Mouse (Mus musculus) limb, embryonic 13.5 days (tissue): ENCODE measurements around the gene Pip5k1b. TPM values are rescaled to one million over a fixed set of nuclear protein-coding genes. Genes with fewer than 3 reads are reported as not detected.
A peak's percentile ranks its signal among the peaks of the same experiment; 100 is the strongest.

Experiments used
- ATAC-seq: fragments of 200-750 bp; cut with Nextera tagmentation; 2 replicates; pipeline ENCODE4 v1.8.0; 2017; ENCODE audit warnings: low read depth, moderate number of reproducible peaks, moderate TSS enrichment; ENCODE audit not compliant: low FRiP score
- H3K27ac ChIP-seq: fragments of 300-500 bp; sonication (generic); 2 replicates; pipeline ENCODE4 v1.5.1; 2015; ENCODE audit warnings: inconsistent platforms, mild to moderate bottlenecking, moderate library complexity
- H3K27me3 ChIP-seq: fragments of 300-500 bp; sonication (generic); 2 replicates; pipeline ENCODE4 v1.6.1; 2015; ENCODE audit warnings: mild to moderate bottlenecking, inconsistent platforms
- H3K36me3 ChIP-seq: fragments of 300-500 bp; sonication (generic); 2 replicates; pipeline ENCODE4 v1.6.1; 2015; ENCODE audit warnings: inconsistent platforms, mild to moderate bottlenecking, moderate library complexity
- H3K4me1 ChIP-seq: fragments of 300-500 bp; sonication (generic); 2 replicates; pipeline ENCODE4 v1.6.1; 2015; ENCODE audit warnings: inconsistent platforms
- H3K4me2 ChIP-seq: fragments of 300-500 bp; sonication (generic); replicated peaks from 2 replicates; pipeline ENCODE4 v1.6.1; 2015; ENCODE audit warnings: inconsistent platforms, mild to moderate bottlenecking, moderate library complexity
- H3K4me3 ChIP-seq: fragments of 300-500 bp; sonication (generic); 2 replicates; pipeline ENCODE4 v1.5.1; 2015; ENCODE audit warnings: moderate library complexity, mild to moderate bottlenecking, inconsistent platforms
- H3K9ac ChIP-seq: fragments of 300-500 bp; sonication (generic); 2 replicates; pipeline ENCODE4 v1.6.1; 2015; ENCODE audit warnings: mild to moderate bottlenecking, inconsistent platforms
- H3K9me3 ChIP-seq: fragments of 300-500 bp; sonication (generic); 2 replicates; pipeline ENCODE4 v1.6.1; 2016; ENCODE audit warnings: inconsistent platforms
- WGBS: fragments of 180-500 bp; shearing (Covaris S2); methylation state at CpG from one replicate; pipeline ENCODE4 v1.1.7; 2015; 5-methylcytosine and 5-hydroxymethylcytosine counted together
- polyA plus RNA-seq: library from polyadenylated mRNA; unstranded; fragments of >200 nt; fragmentation: Nextera tagmentation; extraction: Ambion mirVana; gene quantifications from 2 replicates; pipeline ENCODE4 v1.2.1, GENCODE M21; 2015

Pip5k1b gene
- polyA plus RNA-seq, 1 experiment from 2014 or later, result 0.65 TPM

DNA sequence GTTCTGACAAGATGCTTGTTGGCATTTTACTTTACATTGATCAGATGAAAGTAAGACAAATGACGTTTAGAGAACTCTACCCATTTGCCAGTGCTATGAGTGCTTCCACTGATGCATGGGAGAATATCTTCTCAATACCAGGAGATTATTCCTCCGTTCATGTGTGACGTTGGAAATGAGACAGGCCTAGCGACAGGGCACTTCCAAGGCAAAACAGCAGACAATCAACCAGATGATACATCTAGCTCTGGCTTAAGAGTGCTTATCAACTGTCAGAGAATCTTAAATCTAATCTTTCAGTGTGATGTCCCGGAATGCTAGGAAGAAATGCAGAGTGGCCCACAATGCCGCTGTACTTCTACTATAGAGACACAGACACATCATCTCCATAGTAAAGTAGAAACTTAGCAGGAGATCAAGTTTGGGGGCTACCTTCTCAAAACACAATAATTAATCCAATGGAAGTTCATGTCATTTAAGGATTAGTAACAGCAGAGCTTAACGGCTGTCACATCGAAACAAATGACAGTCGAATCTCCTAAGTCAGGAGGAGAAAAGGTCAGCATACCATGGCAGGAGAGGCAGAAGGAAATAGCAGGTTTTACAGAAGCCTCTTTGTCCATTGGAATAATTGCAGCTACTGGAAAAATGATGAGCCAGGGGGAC, 239.5 kb downstream of the Pip5k1b start:
- 85% methylated on average over 9 of the region's 9 CpGs for WGBS
- no peak for ATAC-seq
- no peak overlapping the region for H3K4me2 ChIP-seq
- H3K9me3 ChIP-seq, result no peaks in the 10 kb centered on the region
- no peak overlapping the region for H3K9ac ChIP-seq
- no peak overlapping the region for H3K4me3 ChIP-seq
- no peaks in the 10 kb centered on the region for H3K27me3 ChIP-seq
- no peak overlapping the region for H3K27ac ChIP-seq
- no peaks in the 10 kb centered on the region for H3K36me3 ChIP-seq
- H3K4me1 ChIP-seq, result 0 out of 2 replicates have a peak, but pooled peaks cover 4% of the 10 kb centered on the region

DNA sequence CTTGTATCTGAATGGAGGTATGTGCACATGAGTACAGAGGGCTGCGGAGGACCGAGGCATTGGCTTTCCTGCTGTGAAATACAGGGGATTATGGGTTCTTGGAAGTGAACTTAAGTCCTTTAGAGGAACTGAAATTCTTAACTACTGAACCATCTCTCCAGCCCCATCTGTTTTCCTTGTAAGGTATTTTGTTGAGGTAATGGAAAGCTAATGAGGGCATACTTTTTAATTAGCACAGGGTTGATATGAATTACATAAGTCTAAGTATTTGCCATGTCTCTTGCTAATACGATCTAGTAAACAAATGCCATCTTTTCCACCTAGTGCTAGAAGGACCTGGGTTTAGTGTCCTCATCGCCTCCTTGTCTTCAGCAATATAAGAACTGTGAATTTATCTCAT, 240.4 kb downstream of the Pip5k1b start:
- no peak for ATAC-seq
- 90% methylated on average over 4 of the region's 4 CpGs for WGBS
- no peak overlapping the region for H3K4me3 ChIP-seq

DNA sequence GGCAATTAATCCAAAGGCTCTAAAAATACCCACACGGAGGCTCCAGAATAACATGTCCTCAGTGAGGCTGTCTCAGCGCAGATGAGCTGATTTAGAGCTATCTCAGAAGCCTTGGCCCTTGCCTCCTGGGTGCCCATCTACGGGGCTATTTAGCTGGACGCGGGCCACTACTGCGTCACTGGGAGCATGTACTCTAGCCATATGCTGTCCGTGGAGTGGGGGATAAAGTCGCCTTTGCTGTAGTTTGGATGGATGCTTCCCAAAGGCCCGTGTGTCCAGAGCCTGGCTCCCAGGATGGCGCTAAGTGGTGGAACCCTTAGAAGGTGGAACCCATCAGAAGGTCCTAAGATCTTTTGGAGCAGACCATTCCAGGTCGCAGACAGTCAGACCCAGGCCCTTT, 241.0 kb downstream of the Pip5k1b start:
- Histone ChIP-seq H3K27ac (no peak overlapping the region), H3K4me2 (no peak overlapping the region), H3K36me3 (no peaks in the 10 kb centered on the region), H3K9ac (no peak overlapping the region), H3K4me1 (0 out of 2 replicates have a peak, but pooled peaks cover 4% of the 10 kb centered on the region), H3K9me3 (no peaks in the 10 kb centered on the region), H3K4me3 (no peak overlapping the region), H3K27me3 (no peaks in the 10 kb centered on the region)
- 94% methylated on average over 11 of the region's 11 CpGs for WGBS
- ATAC-seq, result no peak

More for the DNA sequence above, 240.4 kb downstream of the Pip5k1b start:
- no peaks in the 10 kb centered on the region for H3K27me3 ChIP-seq
- H3K9me3 ChIP-seq, result no peaks in the 10 kb centered on the region
- H3K27ac ChIP-seq, result no peak overlapping the region
- no peak overlapping the region for H3K4me2 ChIP-seq
- H3K9ac ChIP-seq, result no peak overlapping the region
- H3K4me1 ChIP-seq, result 0 out of 2 replicates have a peak, but pooled peaks cover 4% of the 10 kb centered on the region
- no peaks in the 10 kb centered on the region for H3K36me3 ChIP-seq

DNA sequence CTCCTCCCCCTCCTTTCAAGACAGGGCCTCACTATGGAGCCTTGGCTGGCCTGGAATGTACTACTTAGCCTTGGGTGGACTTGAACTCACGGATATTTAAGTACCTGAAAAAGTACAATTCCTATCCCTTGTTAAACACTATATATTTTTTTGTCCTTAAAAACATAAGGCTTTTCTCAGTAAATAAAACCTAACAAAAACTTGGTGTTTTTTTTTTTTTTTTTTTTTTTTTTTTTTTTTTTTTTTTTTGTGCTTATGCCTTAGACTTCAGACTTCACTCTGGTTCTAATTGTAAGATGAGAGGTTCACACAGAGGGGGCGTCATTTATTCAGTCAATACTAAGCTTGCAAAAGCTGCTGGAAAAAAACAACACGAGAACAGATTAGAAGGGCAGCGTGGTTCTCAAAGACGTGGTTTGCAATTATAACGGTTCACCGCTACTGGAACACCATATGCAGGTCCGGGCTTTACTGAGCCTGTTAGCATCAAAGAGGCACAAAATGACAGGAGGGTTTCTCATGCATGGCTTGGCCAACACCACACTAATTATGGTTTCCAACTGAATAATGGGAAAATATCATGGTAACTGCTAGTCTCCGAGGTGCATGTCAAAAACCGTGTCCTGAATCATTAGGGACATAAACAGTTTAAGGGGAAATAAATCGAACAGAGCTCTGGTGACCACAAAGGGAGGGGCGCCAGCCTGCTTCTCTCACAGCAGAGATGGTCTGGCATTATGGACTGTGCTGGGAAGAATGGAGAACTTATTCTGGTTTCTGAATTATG, 242.9 kb downstream of the Pip5k1b start:
- 54% methylated on average over 12 of the region's 12 CpGs for WGBS
- Histone ChIP-seq H3K4me2 (no peak overlapping the region), H3K27me3 (no peaks in the 10 kb centered on the region), H3K4me3 (no peak overlapping the region), H3K27ac (no peak overlapping the region), H3K4me1 (peaks cover 10% of the 10 kb centered on the region), H3K9ac (no peak overlapping the region), H3K9me3 (no peaks in the 10 kb centered on the region), H3K36me3 (no peaks in the 10 kb centered on the region)
- no peak for ATAC-seq

DNA sequence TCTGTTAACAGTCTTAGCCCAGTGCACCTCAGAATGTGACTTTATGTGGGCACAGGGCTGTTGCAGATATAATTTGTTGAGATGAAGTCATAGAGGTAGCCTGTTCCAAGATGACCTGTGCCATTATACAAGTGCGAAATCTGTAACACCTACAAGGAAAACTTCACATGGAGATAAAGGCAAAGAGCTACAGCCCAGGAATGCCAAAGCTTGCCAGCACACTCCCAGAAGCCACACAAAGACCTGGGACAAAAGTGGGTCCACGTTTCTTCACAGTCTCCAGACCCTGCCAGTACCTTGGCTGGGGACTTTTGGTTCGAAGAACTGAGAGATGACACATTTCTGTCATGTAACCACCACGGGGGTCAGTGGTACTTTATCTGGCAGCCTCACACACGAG, 243.6 kb downstream of the Pip5k1b start:
- WGBS, result 74% methylated on average over 5 of the region's 5 CpGs
- no peak overlapping the region for H3K9ac ChIP-seq
- no peak for ATAC-seq
- no peak overlapping the region for H3K4me3 ChIP-seq
- no peaks in the 10 kb centered on the region for H3K9me3 ChIP-seq
- no peak overlapping the region for H3K27ac ChIP-seq
- no peak overlapping the region for H3K4me2 ChIP-seq
- no peaks in the 10 kb centered on the region for H3K27me3 ChIP-seq
- H3K36me3 ChIP-seq, result no peaks in the 10 kb centered on the region
- H3K4me1 ChIP-seq, result peaks cover 12% of the 10 kb centered on the region

DNA sequence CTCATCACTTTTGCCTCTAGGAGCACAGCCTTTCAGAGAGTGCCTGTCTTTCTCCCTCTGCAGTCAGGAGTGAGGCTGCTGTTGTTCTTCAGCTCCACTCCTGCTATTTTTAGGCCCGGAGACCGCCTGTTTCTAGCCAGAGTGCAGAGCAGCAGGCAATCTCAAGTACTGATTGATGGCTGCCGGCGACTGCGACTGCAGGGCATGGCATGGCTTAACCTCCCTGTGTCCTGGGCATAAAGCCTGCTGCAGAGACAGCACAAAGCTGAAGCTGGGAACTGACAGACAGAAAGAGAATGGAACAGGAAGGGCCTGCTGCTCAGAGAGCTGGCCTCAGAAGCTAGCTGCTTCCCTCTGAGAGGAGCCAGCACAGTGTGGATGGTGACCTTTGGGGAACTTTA, 247.4 kb downstream of the Pip5k1b start:
- Histone ChIP-seq H3K27ac (no peak overlapping the region), H3K27me3 (no peaks in the 10 kb centered on the region), H3K4me2 (no peak overlapping the region), H3K9ac (0 out of 2 replicates have a peak overlapping the region, but pooled peaks have one; percentile 19), H3K36me3 (no peaks in the 10 kb centered on the region), H3K9me3 (no peaks in the 10 kb centered on the region), H3K4me1 (peaks cover 12% of the 10 kb centered on the region), H3K4me3 (no peak overlapping the region)
- WGBS, result 10% methylated on average over 5 of the region's 5 CpGs
- no peak for ATAC-seq

DNA sequence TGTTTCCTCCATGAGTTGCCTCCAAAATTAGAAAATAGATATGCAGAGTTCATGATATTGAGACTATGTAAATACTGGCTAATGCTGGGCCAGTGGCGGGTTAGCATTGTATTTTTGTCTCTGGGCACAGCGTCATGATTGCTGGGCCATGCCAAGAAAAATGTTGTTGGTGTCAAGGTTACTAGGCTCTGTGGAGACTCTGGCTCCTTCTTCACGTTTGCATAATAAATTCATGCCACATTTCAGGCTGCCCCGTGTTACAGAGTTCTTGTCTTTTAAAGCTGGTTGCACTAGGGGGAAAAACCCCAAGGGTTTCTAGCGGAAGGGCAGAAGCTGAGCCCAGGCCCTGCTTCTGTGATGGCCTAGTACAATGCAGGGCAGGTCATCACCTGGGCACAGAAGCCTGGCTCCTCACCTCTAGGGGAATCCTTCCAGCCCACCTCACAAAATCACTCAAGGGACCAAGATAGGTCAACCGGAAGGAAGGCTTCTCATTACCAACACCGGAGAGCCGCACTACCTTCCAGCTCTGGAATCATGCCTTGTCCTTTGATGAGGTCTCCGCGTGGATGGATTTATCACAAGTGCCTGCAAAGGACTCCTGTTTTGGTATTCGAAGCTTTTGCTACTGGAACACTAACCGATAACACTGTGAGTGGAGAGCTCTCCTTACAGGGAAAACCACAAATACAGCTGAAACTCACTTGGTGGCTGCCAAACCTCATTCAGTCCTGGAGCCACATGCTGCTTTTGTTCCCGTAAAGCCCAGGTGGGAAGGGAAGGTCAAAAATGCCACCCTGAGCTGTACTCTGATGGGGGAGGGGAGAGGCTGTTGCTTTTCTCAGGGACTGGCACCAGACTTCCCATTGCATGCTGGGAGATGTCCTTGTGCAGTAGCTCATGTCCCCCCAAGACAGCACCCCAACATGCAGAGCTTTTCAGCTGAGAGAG, 248.1 kb downstream of the Pip5k1b start:
- H3K9me3 ChIP-seq, result no peaks in the 10 kb centered on the region
- H3K4me1 ChIP-seq, result peaks cover 12% of the 10 kb centered on the region
- no peaks in the 10 kb centered on the region for H3K36me3 ChIP-seq
- no peak for ATAC-seq
- H3K4me2 ChIP-seq, result no peak overlapping the region
- 0 out of 2 replicates have a peak overlapping the region, but pooled peaks have one; percentile 19 for H3K9ac ChIP-seq
- no peak overlapping the region for H3K4me3 ChIP-seq
- H3K27me3 ChIP-seq, result 0 out of 2 replicates have a peak, but pooled peaks cover 2% of the 10 kb centered on the region
- 59% methylated on average over 13 of the region's 13 CpGs for WGBS
- no peak overlapping the region for H3K27ac ChIP-seq

DNA sequence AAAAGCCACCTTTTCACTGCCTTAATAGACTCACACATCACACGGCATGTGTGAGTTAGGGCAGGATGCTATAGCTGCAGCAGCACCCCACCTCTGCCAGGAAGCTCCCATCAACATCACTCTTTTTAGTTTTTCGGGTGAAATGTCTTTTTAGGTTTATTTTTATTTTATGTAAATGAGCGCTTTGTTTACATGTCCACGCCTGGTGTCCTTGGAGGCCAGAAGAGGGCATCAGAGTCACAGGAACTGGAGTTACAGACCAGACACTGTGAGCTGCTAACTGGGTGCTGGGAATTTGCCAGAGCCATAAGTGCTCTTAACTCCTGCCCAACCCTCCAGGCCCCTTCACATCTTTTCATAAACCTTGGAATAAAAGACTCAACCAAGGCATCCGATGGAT, 249.3 kb downstream of the Pip5k1b start:
- no peak overlapping the region for H3K4me3 ChIP-seq
- 91% methylated on average over 5 of the region's 5 CpGs for WGBS
- H3K4me2 ChIP-seq, result no peak overlapping the region
- H3K9ac ChIP-seq, result no peak overlapping the region
- no peaks in the 10 kb centered on the region for H3K9me3 ChIP-seq
- no peaks in the 10 kb centered on the region for H3K36me3 ChIP-seq
- H3K4me1 ChIP-seq, result peaks cover 12% of the 10 kb centered on the region
- H3K27me3 ChIP-seq, result peaks cover 6% of the 10 kb centered on the region; the same call in 1 of the 2 replicates
- ATAC-seq, result no peak
- H3K27ac ChIP-seq, result no peak overlapping the region

DNA sequence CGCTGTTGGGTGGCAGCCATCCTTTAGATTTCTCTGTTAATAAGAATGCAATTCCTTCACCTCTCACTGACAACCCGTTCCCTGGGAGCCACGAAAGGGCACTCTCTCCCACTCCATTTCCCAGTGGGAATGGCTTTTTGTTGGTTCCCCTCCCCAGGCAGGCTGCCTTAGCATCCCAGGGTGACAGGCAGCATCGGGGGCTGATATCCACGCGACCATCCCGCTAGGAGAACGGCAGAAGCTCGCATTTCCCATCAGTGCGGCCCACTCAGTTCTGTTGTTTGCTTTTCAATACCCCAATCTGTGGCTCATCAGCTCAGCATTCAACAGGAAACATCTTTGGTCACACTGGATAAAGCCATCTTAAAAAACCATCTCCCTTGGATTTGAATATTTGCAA, 253.5 kb downstream of the Pip5k1b start:
- WGBS, result 42% methylated on average over 10 of the region's 10 CpGs
- Histone ChIP-seq H3K27me3 (peaks cover 6% of the 10 kb centered on the region; the same call in 1 of the 2 replicates), H3K9ac (no peak overlapping the region), H3K4me1 (no peaks in the 10 kb centered on the region), H3K27ac (no peak overlapping the region), H3K4me2 (no peak overlapping the region), H3K9me3 (no peaks in the 10 kb centered on the region), H3K4me3 (no peak overlapping the region), H3K36me3 (no peaks in the 10 kb centered on the region)
- no peak for ATAC-seq

DNA sequence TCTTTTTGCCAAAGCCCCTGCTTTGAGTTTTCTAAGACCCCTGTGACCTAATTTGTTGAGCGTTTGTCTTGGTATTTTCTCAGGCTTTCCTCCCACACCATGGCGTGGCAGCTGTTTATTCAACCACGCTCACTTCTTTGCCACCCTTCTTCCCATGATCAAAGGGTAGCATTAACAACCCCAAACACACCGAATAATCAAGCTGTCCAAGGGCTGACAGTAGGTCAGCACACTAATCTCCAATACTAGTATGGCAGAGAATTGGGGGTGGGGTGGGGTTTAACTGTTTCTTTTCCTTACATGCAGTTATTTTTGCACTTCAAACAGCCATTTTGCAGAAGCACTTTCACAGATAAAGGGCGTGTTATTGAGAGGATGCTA, 253.9 kb downstream of the Pip5k1b start:
- WGBS, result 23% methylated on average over 5 of the region's 5 CpGs
- Histone ChIP-seq H3K36me3 (no peaks in the 10 kb centered on the region), H3K27ac (no peak overlapping the region), H3K9me3 (no peaks in the 10 kb centered on the region), H3K4me2 (peak overlapping the region; percentile 60), H3K9ac (no peak overlapping the region), H3K4me1 (no peaks in the 10 kb centered on the region), H3K27me3 (peaks cover 6% of the 10 kb centered on the region; the same call in 1 of the 2 replicates), H3K4me3 (no peak overlapping the region)
- ATAC-seq, result no peak

DNA sequence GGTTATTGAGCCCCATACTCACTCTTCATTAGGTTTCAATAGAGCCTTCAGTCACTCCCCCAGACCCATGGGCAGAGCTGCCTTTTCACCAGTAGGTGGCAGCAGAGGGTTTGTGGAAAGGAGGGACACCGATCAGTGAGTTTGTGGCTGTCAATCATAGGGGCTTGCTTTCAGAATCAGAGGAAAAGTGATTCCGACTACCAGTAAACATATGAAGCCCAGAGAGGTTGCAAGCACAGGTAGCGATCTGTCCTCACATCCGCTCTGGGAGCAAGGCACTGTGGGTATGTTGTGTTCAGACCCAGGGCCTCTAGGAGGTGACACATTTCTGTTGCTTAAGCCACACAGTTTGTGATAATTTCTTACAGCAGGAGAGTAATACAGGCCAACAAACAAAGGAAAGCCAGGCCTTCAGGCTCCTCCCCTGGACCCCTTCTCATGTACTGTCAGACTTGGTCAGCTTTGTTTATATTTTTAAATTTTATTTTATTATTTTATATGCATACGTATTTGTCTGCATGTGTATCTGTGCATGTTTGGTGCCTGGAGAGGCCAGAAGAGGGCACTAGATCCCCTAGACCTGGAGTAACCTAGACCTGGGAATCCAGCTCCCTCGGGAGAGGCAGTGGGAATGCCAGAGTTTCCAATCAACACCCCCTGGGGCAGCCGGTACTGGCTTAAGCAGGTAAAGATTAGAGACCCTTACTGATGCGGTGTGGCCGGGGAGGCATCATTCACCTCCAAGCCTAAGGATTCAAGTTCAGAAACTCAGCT, 254.5 kb downstream of the Pip5k1b start:
- peaks cover 6% of the 10 kb centered on the region; the same call in 1 of the 2 replicates for H3K27me3 ChIP-seq
- no peaks in the 10 kb centered on the region for H3K4me1 ChIP-seq
- H3K4me2 ChIP-seq, result peak overlapping the region; percentile 60
- H3K27ac ChIP-seq, result no peak overlapping the region
- ATAC-seq, result peak; percentile 85
- H3K9ac ChIP-seq, result 0 out of 2 replicates have a peak overlapping the region, but pooled peaks have one; percentile 32
- H3K9me3 ChIP-seq, result no peaks in the 10 kb centered on the region
- 5% methylated on average over 9 of the region's 9 CpGs for WGBS
- peak overlapping the region; percentile 32 for H3K4me3 ChIP-seq
- H3K36me3 ChIP-seq, result no peaks in the 10 kb centered on the region
